In genomic region chr8:110919341-110920031, GRCm38 (mm10) we compare ENCODE assay signal across 8 mouse cellular contexts. TPM values are rescaled to one million over a fixed set of nuclear protein-coding genes. Genes with fewer than 3 reads are reported as not detected.
DNase-seq lines count a peak whose midpoint lies in the region; ATAC-seq lines count a peak whose summit lies in the region.

Gene St3gal2, plus strand, starts transcription at chr8:110919922.

- H3K36me3 ChIP-seq in hindbrain, embryonic 13.5 days, result no peaks in the 10 kb centered on the region

- peak within 1 kb of the TSS; percentile 95 for H3K4me2 ChIP-seq in hindbrain, embryonic 13.5 days

- peak; percentile 98 for DNase-seq in R1 (ENCODE audit: low read depth, low spot score)
- peak; percentile 91 to 92 for DNase-seq in cerebellum, postnatal 25 days
- DNase-seq in frontal cortex, postnatal 25 days (ENCODE audit: low spot score in 2 of 2), result peak; percentile 59 to 81
- peak; percentile 57 to 64 for DNase-seq in layer of hippocampus, postnatal 25 days (ENCODE audit: extremely low spot score in 1 of 2, low spot score in 1 of 2)
- peak; percentile 85 for DNase-seq in lung, postnatal 14 days
- peak; percentile 89 for DNase-seq in retina, adult 2 months (ENCODE audit: low read depth, low spot score)
- peak; percentile 84 for DNase-seq in thymus, postnatal 25 days

- WGBS in hindbrain, embryonic 13.5 days, result under 1% methylated on average over 29 of the region's 36 CpGs

- H3K4me1 ChIP-seq in hindbrain, embryonic 13.5 days (replicated peaks), result peaks cover 31% of the 10 kb centered on the region

- peak within 1 kb of the TSS; percentile 86 for H3K27ac ChIP-seq in hindbrain, embryonic 13.5 days

- H3K9me3 ChIP-seq in hindbrain, embryonic 13.5 days, result no peaks in the 10 kb centered on the region

- H3K27me3 ChIP-seq in hindbrain, embryonic 13.5 days, result no peaks in the 10 kb centered on the region

- peak; percentile 99 for ATAC-seq in hindbrain, embryonic 13.5 days (ENCODE audit: low FRiP score)

- H3K4me3 ChIP-seq in hindbrain, embryonic 13.5 days, result peak within 1 kb of the TSS; percentile 82

- H3K9ac ChIP-seq in hindbrain, embryonic 13.5 days, result peak within 1 kb of the TSS; percentile 94

RNA-seq across cellular contexts. Expression of gene St3gal2, which starts in this region (rescaled TPM):
- polyA plus RNA-seq in hindbrain, embryonic 13.5 days (2015; fragmentation: Nextera tagmentation; extraction: Ambion mirVana), result 21.0 and 23.0 TPM in 2 replicates
- total RNA-seq in layer of hippocampus, postnatal 25 days (2021), result 100 to 1,000 TPM in 1 of 2 experiments, 10 to 100 TPM in 1; 95.8 to 101 TPM

Comparison
In these comparisons a context has a peak if more than half of its experiments do, and no peak if none do; other contexts are left out.
1. Peak in every context shown above with its lines: DNase-seq, ATAC-seq, H3K4me3 ChIP-seq and H3K27ac ChIP-seq.